Mouse (Mus musculus) embryo, embryonic 10 days (tissue): Measurements from ENCODE around the gene Mical2.

Experiments used
- DNase-seq: peaks from one replicate; pipeline ENCODE4 v3.0.0-alpha.2; 2015; ENCODE audit warnings: low spot score

Gene Mical2

DNA sequence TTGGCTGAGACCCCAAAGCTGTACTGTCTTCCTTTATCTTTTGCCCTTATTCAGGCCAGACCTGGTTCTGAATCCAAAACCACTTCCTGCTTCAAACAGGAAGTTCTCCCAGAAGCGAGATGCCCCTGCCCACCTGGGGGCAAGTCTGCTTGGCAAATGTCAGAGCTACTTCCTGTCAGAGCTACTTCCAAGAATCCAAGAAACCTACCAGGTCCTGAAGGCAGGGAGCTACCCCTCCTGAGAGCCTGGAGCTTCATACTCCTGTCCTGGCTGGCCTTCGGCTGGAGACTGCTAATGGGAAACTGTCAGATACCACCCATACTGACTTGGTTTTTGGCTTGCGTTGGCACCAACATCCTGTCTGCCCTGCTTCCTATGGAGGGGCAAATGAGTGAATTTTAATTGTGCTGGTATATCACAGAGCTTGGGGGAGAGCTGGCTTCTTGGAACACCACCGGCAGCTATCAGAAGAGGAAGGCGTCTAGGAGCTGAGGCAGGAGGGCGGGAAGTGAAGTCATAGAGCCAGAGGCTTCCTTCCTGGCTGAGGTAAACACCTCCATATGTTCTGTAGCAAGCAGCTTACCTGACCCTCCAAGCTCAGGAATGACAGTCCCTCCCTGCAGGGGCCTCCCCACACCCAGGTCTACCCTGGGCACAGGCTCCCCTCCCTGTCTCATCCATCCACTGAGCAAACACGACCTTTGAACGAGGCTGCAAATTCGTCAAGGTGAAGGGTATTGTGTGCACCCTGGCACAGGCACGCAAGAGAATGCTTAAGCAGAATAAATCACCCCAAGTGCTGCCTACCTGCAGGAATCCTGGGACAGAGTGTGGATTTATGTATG, 17.1 kb upstream of the Mical2 start:
- no peak for DNase-seq

DNA sequence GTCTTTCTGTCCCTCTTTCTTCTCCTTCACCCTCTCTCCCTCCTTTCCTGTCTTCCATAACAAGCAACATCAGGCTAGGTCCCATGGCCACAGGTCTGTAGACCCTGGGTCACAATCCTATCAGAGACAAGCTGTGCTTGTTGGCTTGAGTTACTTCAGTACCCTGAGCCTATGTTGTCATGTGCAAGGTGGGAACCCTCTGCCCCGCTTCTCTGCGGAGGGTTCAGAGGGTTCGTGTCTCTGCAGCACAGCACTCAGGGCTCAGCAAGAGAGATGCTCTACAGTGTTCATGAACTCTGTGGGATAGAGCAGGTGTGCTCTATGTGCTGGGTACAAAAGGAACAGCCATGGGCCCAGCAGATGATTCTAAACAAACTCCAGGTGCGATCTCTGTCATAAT, 16.0 kb upstream of the Mical2 start:
- DNase-seq: no peak

DNA sequence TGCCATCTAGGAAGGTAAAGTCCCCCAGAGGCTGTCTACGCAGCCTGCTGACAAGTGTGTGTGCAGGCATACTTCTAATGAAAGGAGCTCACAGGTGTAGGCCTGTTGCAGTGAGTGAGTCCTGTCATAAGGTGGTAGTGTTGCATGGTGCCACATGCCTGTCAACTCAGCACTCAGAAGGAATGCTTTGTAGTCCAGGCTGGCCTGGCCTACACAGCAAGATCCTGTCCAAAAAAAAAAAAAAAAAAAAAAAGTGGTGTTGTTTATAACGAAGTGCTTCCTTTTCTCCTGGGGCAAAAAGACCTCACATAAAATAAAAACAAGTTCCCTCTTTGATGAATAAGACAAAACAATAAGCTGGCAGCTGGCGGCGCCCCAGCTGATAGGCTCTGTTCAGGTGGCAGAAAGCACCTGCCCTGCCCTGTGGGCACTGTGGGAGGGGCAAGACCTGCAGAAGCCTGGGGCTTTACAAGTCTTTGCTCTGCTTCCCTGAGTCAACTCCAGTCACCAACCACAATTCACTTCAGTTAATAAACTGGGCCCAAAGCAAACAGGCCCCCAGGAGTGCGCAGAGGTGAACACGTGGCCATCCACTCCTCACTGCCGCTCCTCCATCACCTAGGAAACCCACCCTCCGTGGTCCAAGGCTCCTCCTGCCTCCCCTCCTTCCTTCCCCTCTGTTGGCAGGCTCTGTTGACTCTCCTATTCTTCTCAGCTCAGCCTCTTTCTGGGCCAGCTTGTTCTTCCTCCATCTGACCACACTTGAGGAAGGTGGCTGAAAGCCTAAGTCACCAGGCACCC, 12.5 kb upstream of the Mical2 start:
- no peak for DNase-seq

DNA sequence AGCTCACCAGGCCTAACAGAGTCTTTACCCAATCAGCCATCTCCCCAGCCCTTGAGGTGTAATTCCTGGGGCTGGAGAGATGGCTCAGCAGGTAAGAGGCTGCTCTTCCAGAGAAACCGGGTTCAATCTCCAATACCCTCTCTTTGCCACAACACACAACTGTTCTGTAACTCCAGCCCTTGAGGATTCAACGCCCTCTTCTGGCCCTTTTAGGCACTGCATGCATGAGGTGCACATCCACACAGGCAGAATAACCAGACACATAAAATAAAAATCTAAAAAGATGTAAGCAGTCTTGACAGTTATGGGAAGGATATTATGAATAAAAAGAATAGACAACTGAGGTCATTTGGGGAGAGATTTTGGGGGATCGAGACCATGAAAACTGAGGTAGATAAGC, 9.8 kb upstream of the Mical2 start:
- no peak for DNase-seq

DNA sequence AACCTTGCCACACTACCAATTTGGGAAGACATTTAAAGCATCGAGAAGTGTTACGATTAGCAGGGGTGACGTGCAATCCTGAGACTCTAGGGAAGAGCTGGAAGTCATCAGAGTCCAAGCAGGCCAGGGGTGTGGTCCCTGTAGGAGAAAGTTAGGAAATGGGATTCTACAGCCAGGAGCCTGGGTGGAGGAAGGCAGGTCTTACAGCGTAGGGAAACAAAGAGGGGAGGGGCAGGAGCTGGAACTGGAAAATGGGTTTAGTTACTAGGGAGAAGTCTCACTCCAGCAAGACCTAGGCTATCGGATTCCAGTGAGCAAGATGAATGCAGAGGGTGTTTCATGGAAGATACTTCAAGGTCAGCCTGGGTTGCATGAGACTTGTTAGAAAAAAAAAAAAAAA, 8.9 kb upstream of the Mical2 start:
- DNase-seq: no peak

DNA sequence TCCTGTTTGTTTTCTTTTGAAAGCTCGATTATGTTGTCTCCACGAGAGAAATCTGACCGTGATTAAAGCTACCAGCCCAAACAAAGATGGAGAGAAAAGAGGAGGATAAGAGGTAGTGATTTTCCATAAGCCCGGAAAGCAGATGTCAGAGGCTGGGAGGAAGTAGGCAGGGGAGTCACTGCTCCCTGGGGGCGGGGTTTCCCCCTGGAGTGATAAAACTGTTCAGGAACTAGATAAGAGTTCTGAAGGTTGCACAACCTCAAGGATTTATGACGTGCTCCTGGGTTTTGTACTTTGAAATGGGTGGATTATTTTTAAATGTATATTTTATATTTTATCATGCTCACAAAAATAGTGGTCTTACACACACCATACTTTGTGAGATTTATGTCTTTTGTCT, 8.4 kb upstream of the Mical2 start:
- no peak for DNase-seq

DNA sequence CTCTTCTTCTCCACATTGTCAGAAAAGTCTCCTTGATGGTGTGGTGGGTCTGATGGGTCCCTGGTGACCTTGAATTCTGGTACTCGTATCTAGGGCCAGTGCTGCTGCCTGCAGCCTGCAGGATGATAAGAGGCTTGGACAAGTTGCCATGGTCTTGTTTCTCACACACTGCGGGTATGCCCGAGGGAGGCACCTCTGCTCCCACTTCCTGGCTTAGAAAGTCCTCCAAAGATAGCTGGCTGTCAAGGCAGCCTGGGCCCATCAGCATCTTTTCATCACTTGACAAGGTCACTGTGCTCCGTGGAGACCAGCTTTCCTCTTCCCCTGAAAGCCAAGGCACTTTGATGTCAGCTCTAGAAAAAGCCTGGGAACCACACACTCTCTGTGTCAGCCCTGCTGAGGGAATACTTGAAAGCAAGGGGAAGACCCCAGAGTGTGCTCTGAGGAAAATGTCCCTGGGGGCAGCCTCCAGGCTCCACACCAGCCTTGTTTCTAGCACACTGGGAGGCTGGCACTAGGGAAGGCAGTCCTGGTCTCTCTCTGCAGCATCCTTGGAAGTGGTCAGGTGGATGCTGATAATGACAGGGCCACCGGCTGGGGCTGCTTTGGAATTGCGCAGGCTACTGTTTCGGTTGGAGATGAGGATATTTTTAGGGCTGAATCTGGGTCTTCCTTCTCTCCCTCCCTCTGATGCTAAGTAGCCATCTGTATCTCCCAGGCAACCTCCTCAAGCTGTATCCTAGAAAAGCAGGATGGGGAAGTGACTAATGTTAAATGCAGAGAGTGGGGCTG, 2.7 kb upstream of the Mical2 start:
- no peak for DNase-seq

DNA sequence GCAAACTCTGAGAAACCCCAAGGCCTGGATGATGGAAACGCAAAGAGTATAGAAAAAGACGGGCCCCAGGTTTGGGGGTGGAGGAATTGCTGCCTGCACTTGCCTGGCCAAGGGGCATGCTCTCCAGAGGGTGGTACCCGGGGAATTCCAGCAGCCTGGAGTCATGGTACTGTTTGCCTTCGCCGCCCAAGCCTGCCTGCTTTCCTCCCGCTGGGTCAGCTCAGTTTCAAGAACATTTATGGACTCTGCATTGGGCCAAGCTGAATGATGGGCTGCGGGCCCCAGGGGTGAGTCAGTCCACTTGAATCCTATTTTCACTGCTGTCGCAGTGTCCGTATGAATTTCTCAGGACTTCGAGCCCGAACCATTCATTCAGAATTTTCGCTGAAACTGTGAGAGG, 802 bp upstream of the Mical2 start:
- DNase-seq: no peak

DNA sequence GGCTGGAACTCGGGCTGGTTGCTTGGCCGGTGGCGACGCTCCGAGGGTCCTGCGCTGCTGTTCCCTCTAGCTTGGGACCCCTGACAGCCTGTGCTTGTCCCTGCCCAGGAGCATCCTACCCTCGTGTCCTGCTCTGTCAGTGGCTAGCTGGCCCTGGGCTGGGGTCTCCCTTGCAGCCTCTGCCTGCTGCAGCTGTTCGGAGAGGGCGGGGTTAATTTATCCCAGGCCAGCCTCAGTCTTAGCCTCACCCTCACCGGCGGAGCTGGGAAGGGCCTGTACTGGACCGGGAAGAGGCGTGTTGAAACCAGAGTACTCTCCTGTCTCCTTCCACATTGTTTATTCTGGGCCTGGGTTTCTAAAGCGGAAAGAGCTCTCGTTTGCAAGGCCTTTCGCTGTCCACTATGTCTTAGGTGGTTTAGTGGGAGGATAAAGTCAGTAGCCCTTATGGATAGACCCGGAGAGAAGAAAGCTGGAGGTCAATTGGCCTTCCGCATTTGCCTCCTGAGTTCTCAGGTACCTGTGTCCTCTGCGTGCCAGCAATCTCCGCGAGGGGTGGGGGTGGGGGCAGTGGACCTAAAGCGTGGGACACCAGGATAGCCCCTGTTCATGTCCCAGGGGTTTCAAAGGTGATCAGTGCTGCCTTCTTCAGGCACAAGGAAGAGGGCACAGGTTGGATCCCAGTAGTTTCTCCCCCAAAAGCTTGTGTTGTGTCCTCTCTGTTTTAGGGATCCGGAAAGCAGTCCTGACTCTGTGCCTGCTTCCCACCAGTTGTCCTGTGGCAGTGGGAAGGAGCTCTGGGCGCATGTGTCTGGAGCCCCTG, 1.0 kb downstream of the Mical2 start:
- DNase-seq: peak; percentile 67

DNA sequence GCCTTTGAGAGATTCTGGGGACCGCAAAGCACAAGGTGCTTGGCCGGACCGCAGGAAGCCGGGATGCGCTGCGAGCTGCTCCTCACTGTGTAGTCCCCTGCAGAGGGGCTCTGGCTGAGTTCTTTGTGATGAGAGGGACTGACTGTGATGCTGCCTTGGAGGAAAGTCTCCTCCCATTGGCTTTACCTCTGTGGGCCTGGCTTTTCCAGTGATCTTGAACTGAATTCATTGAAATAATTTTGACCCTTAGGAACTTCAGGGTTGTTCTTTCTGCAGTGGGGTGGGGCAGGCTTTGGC, 1.6 kb downstream of the Mical2 start:
- no peak for DNase-seq

DNA sequence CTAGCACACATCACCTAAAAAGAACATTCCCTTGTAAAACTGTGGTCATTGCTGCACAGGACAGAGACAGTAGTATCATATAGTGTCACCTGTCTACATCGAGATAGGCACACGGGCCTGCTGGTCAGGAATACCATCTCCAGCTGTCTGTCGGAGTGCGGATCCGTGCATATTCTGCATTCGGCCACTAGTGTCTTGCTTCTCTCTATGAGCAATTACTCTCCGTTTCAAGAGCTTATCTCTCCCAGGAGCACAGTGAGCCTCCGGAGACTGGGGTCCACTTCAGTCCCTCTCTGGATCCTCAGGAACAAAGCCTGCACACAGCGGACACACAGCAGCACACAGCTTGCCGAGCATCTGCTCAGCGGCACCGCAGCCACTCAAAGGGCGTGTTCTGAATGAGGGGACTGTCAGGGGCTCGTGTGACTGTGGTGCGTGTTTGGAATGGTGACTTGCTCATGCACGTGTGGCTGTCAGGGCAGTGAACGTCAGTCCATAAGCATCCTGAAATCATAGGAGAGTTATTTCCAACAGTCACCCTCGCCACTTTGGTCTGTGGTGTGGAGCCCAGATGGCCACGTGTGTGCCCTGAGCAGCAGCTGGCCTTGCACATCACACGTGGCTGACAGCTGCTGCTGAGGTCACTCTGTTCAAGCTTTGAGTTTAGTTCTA, 3.3 kb downstream of the Mical2 start:
- DNase-seq: peak; percentile 56

DNA sequence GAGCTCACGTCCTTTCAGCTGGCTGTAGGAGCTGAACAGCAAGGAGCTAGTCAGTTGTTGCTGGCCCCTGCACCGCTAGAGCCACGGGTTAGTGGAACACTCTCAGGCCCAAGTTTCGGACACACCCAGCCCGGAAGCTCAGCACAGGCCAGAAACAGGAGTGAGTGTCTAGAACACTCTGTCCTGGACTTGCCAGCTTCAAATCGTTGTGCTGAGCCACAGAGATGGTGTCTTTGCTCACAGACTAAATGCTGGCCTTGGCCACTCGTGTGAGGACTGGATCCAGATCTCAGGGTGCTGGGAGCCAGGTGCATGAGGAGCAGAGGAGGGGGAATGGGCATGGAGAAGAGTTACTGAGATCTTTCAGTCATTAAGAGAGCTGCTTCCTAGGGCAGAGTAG, 6.1 kb downstream of the Mical2 start:
- DNase-seq: no peak

DNA sequence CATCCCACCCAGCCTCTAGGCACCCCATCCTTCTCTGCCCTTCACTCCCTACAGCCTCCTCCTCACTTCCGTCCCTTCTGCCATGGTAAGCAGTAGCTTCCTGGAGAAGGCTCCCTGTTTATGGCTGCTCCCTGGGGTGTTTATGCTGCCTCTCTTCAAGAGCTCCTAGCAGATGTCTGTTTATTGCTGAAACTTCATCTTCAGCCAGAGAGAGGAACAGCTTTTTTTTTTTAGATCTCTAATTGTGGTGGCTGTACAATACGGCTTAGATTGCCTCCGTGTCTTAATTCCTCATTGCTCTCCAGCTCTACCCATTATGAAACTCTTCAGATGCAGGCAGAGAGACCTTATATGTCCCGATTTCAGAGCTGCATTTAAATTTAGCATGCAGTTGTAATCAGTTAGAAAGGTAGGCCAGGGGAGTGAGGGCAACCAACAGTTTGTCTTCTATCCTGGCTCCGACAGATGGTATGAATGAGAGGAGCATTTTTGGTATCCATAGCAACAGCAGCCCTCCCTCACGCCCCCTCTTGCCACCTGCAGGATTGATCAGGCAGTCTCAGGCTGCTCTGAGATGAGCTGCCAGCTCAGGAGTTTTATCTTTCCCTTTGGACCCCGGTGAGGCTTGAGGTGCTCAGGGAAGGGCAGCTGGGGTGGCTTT, 7.8 kb downstream of the Mical2 start:
- peak; percentile 73 for DNase-seq

DNA sequence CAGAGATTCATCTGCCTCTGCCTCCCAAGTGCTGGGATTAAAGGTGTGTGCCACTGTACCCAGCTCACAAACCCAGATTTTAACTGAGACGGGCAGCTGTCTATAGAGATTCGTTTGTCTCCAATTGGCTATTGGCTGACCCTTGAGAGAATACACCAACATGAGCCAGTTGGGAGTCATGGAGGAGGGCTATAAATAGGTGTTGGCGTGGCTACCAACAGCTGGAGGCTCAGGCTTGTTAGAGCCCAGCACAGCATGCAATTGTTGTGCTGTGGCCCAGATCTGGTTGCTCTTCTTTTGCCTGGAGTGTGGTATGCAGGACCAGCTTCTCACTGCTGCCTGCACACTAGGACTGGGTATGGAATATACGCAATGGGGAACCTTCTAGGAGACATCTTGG, 8.8 kb downstream of the Mical2 start:
- no peak for DNase-seq

DNA sequence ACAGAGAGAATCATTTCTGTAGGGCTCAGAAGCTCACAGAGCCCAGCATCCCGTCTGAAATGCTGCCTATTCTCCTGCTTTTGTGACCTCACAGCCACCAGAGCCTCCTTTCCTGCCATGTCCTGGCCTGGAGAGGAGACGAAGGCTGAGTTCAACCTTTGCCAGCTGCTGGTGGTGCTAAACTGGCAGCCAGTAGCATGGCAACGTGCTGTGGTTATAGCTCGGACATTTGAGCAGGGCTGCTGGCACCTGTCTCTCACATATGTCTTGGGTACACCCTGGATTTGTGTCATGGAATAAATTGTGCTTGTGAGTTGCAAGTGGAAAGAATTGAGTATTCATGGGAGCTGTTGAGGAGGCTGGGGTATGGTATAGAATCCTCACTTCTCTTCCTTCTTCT, 9.8 kb downstream of the Mical2 start:
- no peak for DNase-seq

DNA sequence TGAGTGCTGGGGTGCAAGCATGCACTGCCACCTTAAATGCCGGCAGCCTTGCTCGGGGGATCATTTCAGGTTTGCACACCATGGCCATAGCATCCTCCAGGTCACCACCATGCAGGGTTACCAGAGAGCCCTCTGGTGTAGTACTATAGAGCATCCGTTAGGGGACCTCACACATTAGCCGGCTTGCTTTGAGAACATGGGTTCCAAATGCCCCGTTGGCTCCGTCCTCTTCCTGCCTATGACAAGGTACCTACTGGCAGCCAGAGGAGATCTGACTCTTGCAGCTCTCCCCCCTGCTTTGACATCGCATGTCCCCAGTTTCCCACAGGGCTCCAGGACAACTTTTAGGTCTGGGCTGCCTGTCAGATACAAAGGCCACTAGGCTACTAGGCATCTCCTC, 11.6 kb downstream of the Mical2 start:
- DNase-seq: no peak

DNA sequence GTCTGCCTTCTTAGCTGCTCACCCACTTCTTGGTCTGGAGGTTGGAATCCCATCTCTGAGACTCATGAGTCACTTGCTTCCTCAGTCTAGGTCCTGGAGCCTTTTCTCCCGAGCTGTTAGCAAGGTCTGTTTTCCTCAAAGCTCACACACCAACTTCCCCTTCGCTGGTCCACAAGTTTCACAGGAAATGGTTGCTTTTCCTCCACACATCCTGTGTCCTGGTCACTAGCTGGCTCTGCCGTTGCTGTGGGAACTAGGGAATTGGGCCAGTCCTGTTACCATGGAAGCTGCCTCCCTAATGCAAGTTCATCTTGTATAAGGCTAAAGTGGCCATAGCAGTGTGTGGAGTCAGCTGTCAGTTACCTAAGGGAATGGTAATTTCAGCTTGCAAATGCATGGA, 12.2 kb downstream of the Mical2 start:
- DNase-seq: peak; percentile 23

DNA sequence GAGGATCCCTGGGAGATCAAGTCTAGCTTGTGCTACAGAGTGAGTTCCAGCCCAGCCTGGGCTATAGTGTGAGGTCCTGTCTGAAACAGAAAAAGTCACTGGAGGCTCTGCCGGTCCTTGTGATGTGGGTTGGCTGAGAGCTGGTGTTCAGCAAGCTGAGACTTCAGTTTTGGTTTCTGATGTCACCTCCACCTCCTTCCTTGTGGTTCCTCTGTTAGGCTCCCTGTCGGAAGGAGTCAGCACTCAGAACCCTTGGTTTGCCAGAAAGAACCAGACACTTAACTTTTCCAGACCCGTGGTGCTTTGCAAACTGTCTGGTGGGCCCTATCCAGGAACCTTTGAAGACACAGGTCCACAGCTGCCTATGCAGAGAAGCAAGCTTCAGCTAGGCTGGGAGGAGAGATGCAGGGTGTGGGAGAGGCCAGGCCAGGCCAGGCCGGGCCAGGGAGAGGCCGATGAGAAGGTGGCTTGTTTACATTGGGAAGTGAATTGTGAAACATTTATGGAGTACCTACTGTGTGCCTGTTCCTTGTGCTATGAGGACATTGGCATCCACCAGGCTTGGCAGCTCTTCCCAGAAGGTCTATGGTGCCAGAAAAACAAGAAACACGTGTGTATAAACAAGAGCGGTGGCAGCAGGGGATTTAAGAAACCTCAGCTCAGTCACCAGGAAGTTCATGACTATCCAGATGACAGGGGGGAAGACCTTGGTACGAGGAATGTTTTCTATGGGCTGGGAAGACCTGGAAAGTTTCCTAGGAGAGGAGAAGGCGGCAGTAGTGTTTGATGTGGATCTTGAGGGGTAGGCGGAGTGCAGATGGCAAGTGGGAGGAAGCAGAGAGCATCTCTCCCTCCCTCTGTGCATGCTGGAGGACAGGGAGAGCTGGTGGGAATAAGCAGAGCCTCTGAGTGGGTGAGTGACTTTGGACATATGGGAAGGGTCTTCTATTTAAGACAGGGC, 13.4 kb downstream of the Mical2 start:
- no peak for DNase-seq

DNA sequence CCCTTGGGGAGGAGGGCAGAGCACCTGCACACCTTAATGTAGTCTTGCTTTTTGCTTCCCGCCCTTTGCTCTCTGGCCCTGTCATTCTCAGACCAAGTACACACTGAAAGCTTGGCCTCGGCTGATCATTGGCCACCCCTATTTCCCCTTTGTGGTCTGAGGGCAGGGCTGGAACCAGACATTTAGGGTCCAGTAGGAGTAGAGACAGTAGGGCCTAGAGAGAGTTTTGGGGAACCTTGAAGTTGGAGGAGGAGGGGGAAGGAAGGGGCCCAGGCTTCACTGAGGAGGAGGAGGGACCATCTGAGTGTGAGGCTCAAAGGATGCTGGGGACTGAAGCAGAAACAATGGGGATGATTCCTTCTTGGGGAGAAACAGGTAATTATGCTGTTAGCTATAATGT, 15.1 kb downstream of the Mical2 start:
- no peak for DNase-seq
